Mouse (Mus musculus) naive thymus-derived CD4-positive, alpha-beta T cell, adult 2 months (primary cell): ENCODE measurements at regions not wholly inside any gene's neighbourhood (a gene's known extent, or its start where the extent isn't known, plus 50 kb on each side); places are given as distances from the start of the nearest gene placed in this dataset.
"Not testable (repeated sequence)": the region's sequence is repeated elsewhere in the genome, so short reads cannot be mapped to it uniquely, and the experiment has no call there.

Source experiments
- DNase-seq: peaks from one replicate; pipeline ENCODE4 v3.0.0-alpha.2; 2011; ENCODE audit warnings: low read depth

GRCm38 (mm10) chr13:5540321-5540720 is 321.0 kb upstream of the Klf6 start:
- no peak for DNase-seq

GRCm38 (mm10) chr13:5545521-5545920 is 315.8 kb upstream of the Klf6 start:
- DNase-seq, result no peak

DNA sequence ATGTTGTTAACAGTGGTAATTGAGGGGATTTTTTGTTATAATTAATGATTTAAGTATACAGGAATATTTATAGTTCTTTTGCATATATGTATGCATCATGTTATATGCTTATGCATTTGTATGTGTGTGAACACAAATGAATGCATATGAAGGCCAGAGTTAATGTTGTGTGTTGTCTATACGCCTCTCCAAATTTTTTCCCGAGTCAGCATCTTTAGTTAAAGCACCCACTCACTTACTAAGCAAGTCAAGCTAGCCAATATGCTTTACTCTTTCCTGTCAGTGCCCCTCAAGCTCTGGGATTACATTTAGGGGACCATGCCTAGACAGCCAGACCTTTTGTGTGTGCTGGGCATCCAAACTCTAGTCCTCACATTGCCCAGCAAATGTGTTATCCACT is 315.3 kb upstream of the Klf6 start:
- no peak for DNase-seq

- DNase-seq, result no peak
These were observed 314.3 kb upstream of the Klf6 start for GRCm38 (mm10) chr13:5546937-5547336.

GRCm38 (mm10) chr13:5548768-5549167 is 312.5 kb upstream of the Klf6 start:
- no peak for DNase-seq

DNA sequence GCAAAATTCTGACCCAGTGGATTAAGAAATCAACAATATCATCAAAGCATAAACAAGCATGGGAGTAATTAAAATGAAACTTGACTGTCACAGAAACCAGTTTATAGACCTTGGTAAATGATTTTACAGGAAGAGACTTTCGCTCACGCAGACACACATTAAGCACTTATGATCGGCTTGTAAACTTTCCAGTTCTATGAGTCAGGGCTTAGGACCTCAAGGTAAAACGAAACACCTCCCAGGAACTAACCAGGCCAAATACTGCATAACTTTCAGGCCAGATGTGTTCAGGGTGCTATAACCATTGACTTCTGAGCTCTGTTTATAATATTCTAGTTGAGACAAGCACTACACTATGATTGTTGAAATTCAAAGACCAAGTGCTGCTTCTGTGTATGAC is 312.1 kb upstream of the Klf6 start:
- DNase-seq, result no peak

GRCm38 (mm10) chr13:5549747-5550146 is 311.5 kb upstream of the Klf6 start:
- DNase-seq, result no peak

DNA sequence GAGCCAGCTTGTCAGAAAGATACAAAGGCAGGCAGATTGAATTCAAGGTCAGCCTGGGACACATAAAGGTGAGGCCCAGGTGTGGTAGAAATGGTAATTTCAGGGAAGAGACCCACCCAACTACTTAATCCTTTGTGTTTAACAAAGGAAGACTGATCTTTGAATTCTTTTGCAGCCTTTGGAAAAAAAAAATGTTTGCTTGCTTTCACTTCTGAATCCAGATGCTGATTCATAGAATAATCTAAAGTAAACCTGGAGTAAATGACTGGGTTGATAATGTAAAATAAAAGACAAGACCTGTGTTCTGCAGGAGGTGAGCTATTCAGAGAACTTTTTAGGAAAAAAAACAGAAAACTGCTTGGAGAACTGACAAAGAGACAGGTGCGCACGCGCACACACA is 310.9 kb upstream of the Klf6 start:
- DNase-seq, result no peak

GRCm38 (mm10) chr13:5551131-5551530 is 310.2 kb upstream of the Klf6 start:
- no peak for DNase-seq

GRCm38 (mm10) chr13:5553461-5553860 is 307.8 kb upstream of the Klf6 start:
- no peak for DNase-seq

- DNase-seq, result no peak
These were observed 303.2 kb upstream of the Klf6 start for GRCm38 (mm10) chr13:5558095-5558494.

- DNase-seq, result no peak
These were observed 294.8 kb upstream of the Klf6 start for GRCm38 (mm10) chr13:5566479-5566878.

- no peak for DNase-seq
These were observed 294.4 kb upstream of the Klf6 start for GRCm38 (mm10) chr13:5566896-5567295.

DNA sequence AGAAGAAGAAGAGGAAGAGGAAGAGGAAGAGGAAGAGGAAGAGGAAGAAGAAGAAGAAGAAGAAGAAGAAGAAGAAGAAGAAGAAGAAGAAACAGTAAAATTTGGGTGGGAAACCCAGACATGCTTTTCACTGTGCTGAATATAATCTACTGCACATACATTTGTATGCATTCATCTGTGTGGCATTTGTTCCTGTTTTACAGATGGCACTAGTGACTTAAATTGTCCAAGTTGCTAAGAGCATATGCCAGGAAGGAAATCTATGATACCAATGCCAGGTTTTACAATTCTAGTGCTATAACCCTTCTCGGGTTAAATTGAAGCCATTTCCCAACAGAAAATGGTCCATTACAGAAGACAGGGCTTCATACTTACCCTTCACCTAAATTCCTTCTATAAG is 291.7 kb upstream of the Klf6 start:
- no peak for DNase-seq

DNA sequence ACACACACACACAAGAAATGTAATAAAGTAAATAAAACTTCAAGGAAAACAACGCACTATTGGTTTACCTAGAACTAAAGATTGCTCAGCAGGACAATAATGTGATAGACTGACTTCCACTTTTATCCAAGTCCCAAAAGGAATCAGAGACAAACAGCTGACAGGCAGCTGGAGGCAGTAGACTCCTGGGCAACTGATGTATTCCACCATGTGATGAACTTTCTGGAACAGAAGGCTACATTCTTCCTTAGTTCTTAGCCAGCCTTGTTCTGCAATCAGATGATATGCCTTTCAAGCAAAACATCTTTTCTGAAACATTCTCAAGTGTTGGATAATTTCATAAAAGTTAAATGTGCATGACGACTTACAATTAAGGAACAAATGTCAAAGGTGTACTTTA is 290.9 kb upstream of the Klf6 start:
- no peak for DNase-seq

DNA sequence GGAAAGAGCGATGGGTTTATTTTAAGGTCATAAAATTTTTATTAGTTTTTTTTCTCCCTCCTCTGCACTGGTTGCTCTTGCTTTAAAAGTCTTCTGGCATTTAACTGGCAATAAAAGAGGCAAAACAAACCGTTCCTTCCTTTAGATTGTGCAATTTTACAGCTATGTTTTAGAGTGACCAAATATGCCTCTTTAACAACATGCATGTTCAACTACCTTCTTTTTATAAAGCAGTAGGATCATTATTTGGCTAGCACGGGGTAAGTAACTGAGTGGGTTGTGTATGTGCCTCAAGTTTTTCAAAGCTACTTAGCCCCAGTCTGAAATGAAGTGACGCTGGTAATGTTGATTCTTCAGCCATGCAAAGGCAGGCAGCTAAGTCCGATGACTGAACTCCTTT is 284.7 kb upstream of the Klf6 start:
- no peak for DNase-seq

GRCm38 (mm10) chr13:5583681-5584080 is 277.6 kb upstream of the Klf6 start:
- not testable (repeated sequence) for DNase-seq

GRCm38 (mm10) chr13:5587196-5587595 is 274.1 kb upstream of the Klf6 start:
- DNase-seq, result no peak

- DNase-seq, result no peak
These were observed 270.0 kb upstream of the Klf6 start for GRCm38 (mm10) chr13:5591286-5591685.

- peak; percentile 7 for DNase-seq
These were observed 269.3 kb upstream of the Klf6 start for GRCm38 (mm10) chr13:5591837-5592555.

DNA sequence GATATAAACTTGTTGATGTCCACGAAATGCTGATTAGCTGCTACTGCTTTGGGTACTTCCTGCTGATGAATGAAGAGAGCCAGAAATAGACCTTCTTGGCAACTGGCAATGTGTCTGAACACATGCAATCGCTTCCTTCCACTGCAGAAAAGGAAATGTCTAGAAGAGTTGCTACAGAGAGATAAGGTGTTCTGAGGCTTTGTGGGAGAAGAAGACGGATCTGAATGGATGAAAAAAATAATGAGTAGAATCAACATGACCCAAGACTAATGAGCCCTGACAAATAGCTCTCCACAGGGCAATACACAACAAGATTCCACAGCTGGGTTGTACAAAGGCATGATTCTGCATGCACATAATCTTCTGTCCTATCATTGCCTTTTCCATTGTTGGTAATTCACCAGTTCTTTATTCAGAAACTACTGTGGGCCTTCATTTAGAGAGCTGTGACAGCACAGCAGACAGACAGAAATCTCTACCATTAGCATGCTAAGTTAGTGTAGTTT is 268.7 kb upstream of the Klf6 start:
- peak; percentile 10 for DNase-seq

DNA sequence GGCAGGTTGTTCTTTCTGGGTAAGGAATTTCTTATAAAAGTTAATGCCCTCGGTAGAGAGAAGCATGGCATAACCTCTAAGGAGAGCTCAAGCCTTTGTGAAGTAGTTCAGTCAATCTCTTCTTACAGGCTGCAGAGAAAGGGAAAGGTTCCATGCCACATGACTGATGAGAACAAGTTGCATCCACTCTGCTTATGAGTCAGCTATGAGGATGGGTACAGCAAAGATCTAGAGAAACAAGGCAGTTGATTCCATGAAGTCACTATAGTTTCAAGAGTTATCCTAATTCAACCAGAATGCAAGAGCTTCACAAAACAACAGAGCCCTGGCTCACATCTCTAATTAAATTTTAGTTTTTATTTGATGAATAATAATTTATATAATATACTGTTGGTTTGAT is 259.6 kb upstream of the Klf6 start:
- no peak for DNase-seq

GRCm38 (mm10) chr13:5603905-5604596 is 257.2 kb upstream of the Klf6 start:
- DNase-seq, result no peak

GRCm38 (mm10) chr13:5605418-5605817 is 255.9 kb upstream of the Klf6 start:
- DNase-seq, result no peak
